Mouse (Mus musculus) kidney, embryonic 16.5 days (tissue): ENCODE data around the gene Prph. TPM values are rescaled to one million over a fixed set of nuclear protein-coding genes. Genes with fewer than 3 reads are reported as not detected.

Experiments
- ATAC-seq: fragments of 200-750 bp; cut with Nextera tagmentation; 2 replicates; pipeline ENCODE4 v1.8.0; 2017; ENCODE audit warnings: moderate TSS enrichment; ENCODE audit not compliant: low FRiP score, low TSS enrichment
- H3K27ac ChIP-seq: fragments of 300-500 bp; sonication (generic); 2 replicates; pipeline ENCODE4 v1.5.1; 2014; ENCODE audit warnings: low read length
- H3K27me3 ChIP-seq: fragments of 300-500 bp; sonication (generic); 2 replicates; pipeline ENCODE4 v1.6.1; 2014; ENCODE audit warnings: low read length, control low read depth, mixed read lengths; ENCODE audit not compliant: insufficient read depth
- H3K36me3 ChIP-seq: fragments of 300-500 bp; sonication (generic); 2 replicates; pipeline ENCODE4 v1.6.1; 2014; ENCODE audit warnings: low read length, control low read depth, mixed read lengths; ENCODE audit not compliant: insufficient read depth
- H3K4me1 ChIP-seq: fragments of 300-500 bp; sonication (generic); 2 replicates; pipeline ENCODE4 v1.6.1; 2014; ENCODE audit warnings: low read length, control low read depth, mixed read lengths; ENCODE audit not compliant: insufficient read depth
- H3K4me2 ChIP-seq: fragments of 300-500 bp; sonication (generic); replicated peaks from 2 replicates; pipeline ENCODE4 v1.6.1; 2014; ENCODE audit warnings: low read depth, low read length
- H3K4me3 ChIP-seq: fragments of 300-500 bp; sonication (generic); 2 replicates; pipeline ENCODE4 v1.5.1; 2014; ENCODE audit warnings: mild to moderate bottlenecking, low read length
- H3K9ac ChIP-seq: fragments of 300-500 bp; sonication (generic); replicated peaks from 2 replicates; pipeline ENCODE4 v1.6.1; 2014; ENCODE audit warnings: low read length
- H3K9me3 ChIP-seq: fragments of 300-500 bp; sonication (generic); 2 replicates; pipeline ENCODE4 v1.6.1; 2016; ENCODE audit warnings: low read length, control low read depth
- WGBS: fragments of 180-500 bp; shearing (Covaris S2); extraction: QIAGEN DNeasy Blood & Tissue Kit; methylation state at CpG from one replicate; pipeline ENCODE4 v1.1.7; 2014; 5-methylcytosine and 5-hydroxymethylcytosine counted together
- polyA plus RNA-seq: library from polyadenylated mRNA; unstranded; fragments of >200 nt; fragmentation: Nextera tagmentation; extraction: Ambion mirVana; gene quantifications from 2 replicates; pipeline ENCODE4 v1.2.1, GENCODE M21; 2015

Prph gene
- polyA plus RNA-seq, 1 experiment from 2014 or later, result 3.3 TPM

- H3K4me2 ChIP-seq, result peak overlapping the region; percentile 39
- peaks cover 57% of the 10 kb centered on the region for H3K4me1 ChIP-seq
- no peak overlapping the region for H3K9ac ChIP-seq
- under 1% methylated on average over 27 of the region's 27 CpGs for WGBS
- peak overlapping the region; percentile 54 for H3K27ac ChIP-seq
- peaks cover 72% of the 10 kb centered on the region for H3K27me3 ChIP-seq
- H3K9me3 ChIP-seq, result no peaks in the 10 kb centered on the region
- ATAC-seq, result peak; percentile 43; the same call in 1 of the 2 replicates
- peak overlapping the region; percentile 19 for H3K4me3 ChIP-seq
- no peaks in the 10 kb centered on the region for H3K36me3 ChIP-seq
Observed at GRCm38 (mm10) chr15:99094631-99095270, 39.8 kb downstream of the Prph start.

- Histone ChIP-seq H3K4me3 (peak overlapping the region; percentile 19; the same call in 1 of the 2 replicates), H3K36me3 (no peaks in the 10 kb centered on the region), H3K27ac (peak overlapping the region; percentile 75; the same call in 1 of the 2 replicates), H3K9me3 (no peaks in the 10 kb centered on the region), H3K27me3 (peaks cover 67% of the 10 kb centered on the region), H3K4me2 (peak overlapping the region; percentile 39), H3K9ac (no peak overlapping the region), H3K4me1 (peaks cover 57% of the 10 kb centered on the region)
- no peak for ATAC-seq
- WGBS, result 10% methylated on average over 6 of the region's 6 CpGs
Observed at GRCm38 (mm10) chr15:99095356-99095755, 40.4 kb downstream of the Prph start.

- Histone ChIP-seq H3K27me3 (peaks cover 58% of the 10 kb centered on the region), H3K4me1 (peaks cover 57% of the 10 kb centered on the region), H3K36me3 (no peaks in the 10 kb centered on the region), H3K27ac (peak overlapping the region; percentile 75; the same call in 1 of the 2 replicates), H3K4me3 (peak overlapping the region; percentile 37), H3K4me2 (peak overlapping the region; percentile 77), H3K9me3 (no peaks in the 10 kb centered on the region), H3K9ac (peak overlapping the region; percentile 59)
- WGBS, result 4% methylated on average over 24 of the region's 24 CpGs
- ATAC-seq, result no peak
Observed at GRCm38 (mm10) chr15:99096061-99096793, 41.3 kb downstream of the Prph start.

GRCm38 (mm10) chr15:99096831-99097500 is 42.0 kb downstream of the Prph start:
- Histone ChIP-seq H3K4me2 (peak overlapping the region; percentile 77), H3K27me3 (peaks cover 53% of the 10 kb centered on the region), H3K27ac (peak overlapping the region; percentile 75), H3K9me3 (no peaks in the 10 kb centered on the region), H3K4me3 (peak overlapping the region; percentile 37), H3K36me3 (no peaks in the 10 kb centered on the region), H3K4me1 (peaks cover 57% of the 10 kb centered on the region), H3K9ac (peak overlapping the region; percentile 59)
- 0% methylated on average over 52 of the region's 58 CpGs for WGBS
- peak; percentile 36 for ATAC-seq

GRCm38 (mm10) chr15:99097840-99098492 is 43.0 kb downstream of the Prph start:
- no peak for ATAC-seq
- 0 out of 2 replicates have a peak overlapping the region, but pooled peaks have one; percentile 37 for H3K27ac ChIP-seq
- no peaks in the 10 kb centered on the region for H3K9me3 ChIP-seq
- WGBS, result under 1% methylated on average over 39 of the region's 39 CpGs
- peaks cover 44% of the 10 kb centered on the region for H3K27me3 ChIP-seq
- H3K4me2 ChIP-seq, result peak overlapping the region; percentile 77
- peaks cover 56% of the 10 kb centered on the region for H3K4me1 ChIP-seq
- peak overlapping the region; percentile 56 for H3K9ac ChIP-seq
- peak overlapping the region; percentile 37 for H3K4me3 ChIP-seq
- H3K36me3 ChIP-seq, result no peaks in the 10 kb centered on the region

GRCm38 (mm10) chr15:99098493-99098861 is 43.5 kb downstream of the Prph start:
- Histone ChIP-seq H3K4me3 (peak overlapping the region; percentile 37), H3K4me2 (peak overlapping the region; percentile 77), H3K36me3 (no peaks in the 10 kb centered on the region), H3K4me1 (peaks cover 51% of the 10 kb centered on the region), H3K27ac (no peak overlapping the region), H3K9me3 (no peaks in the 10 kb centered on the region), H3K9ac (peak overlapping the region; percentile 56), H3K27me3 (peaks cover 42% of the 10 kb centered on the region)
- WGBS, result 2% methylated on average over 9 of the region's 9 CpGs
- no peak for ATAC-seq

- peak; percentile 66 for ATAC-seq
- whole genome bisulfite sequencing, result 2% methylated on average over 15 of the region's 15 CpGs
- Histone ChIP-seq H3K4me2 (peak overlapping the region; percentile 77), H3K4me1 (peaks cover 46% of the 10 kb centered on the region), H3K9me3 (no peaks in the 10 kb centered on the region), H3K27ac (peak overlapping the region; percentile 32), H3K27me3 (peaks cover 42% of the 10 kb centered on the region), H3K4me3 (peak overlapping the region; percentile 37), H3K36me3 (no peaks in the 10 kb centered on the region), H3K9ac (peak overlapping the region; percentile 46)
Observed at GRCm38 (mm10) chr15:99099139-99099556, 44.2 kb downstream of the Prph start.

GRCm38 (mm10) chr15:99099984-99100383 is 45.0 kb downstream of the Prph start:
- no peak for ATAC-seq
- WGBS, result 62% methylated on average over 3 of the region's 3 CpGs
- no peaks in the 10 kb centered on the region for H3K9me3 ChIP-seq
- H3K36me3 ChIP-seq, result no peaks in the 10 kb centered on the region
- peaks cover 37% of the 10 kb centered on the region for H3K27me3 ChIP-seq
- no peak overlapping the region for H3K4me3 ChIP-seq
- peak overlapping the region; percentile 77; the same call in 1 of the 2 replicates for H3K4me2 ChIP-seq
- no peak overlapping the region for H3K27ac ChIP-seq
- no peak overlapping the region for H3K9ac ChIP-seq
- H3K4me1 ChIP-seq, result peaks cover 40% of the 10 kb centered on the region

- Histone ChIP-seq H3K4me1 (no peaks in the 10 kb centered on the region), H3K27me3 (no peaks in the 10 kb centered on the region), H3K9ac (no peak overlapping the region), H3K36me3 (no peaks in the 10 kb centered on the region), H3K4me2 (no peak overlapping the region), H3K9me3 (0 out of 2 replicates have a peak, but pooled peaks cover 4% of the 10 kb centered on the region), H3K4me3 (no peak overlapping the region), H3K27ac (no peak overlapping the region)
- WGBS, result 34% methylated on average over 7 of the region's 7 CpGs
- ATAC-seq, result no peak
Observed at GRCm38 (mm10) chr15:99105238-99105637, 50.3 kb downstream of the Prph start.
